Mouse (Mus musculus) erythroblast, embryonic 14.5 days (primary cell): ENCODE measurements around the gene Ewsr1.

Source experiments
- GATA1 ChIP-seq: IDR thresholded peaks from 2 replicates; pipeline ENCODE4 v1.6.1; 2012; ENCODE audit warnings: low read length, inconsistent platforms, mixed read lengths
- TAL1 ChIP-seq: IDR thresholded peaks from 3 replicates; pipeline ENCODE4 v1.6.1; 2012; ENCODE audit warnings: low read length, inconsistent platforms, mixed read lengths

- TF ChIP-seq TAL1 (no peak), GATA1 (no peak)
Measured at GRCm38 (mm10) chr11:5099576-5100183, 614 bp upstream of the Ewsr1 start.
